Mouse (Mus musculus): ENCODE measurements at regions not wholly inside any gene's neighbourhood (a gene's known extent, or its start where the extent isn't known, plus 50 kb on each side); places are given as distances from the start of the nearest gene placed in this dataset.
A peak's percentile ranks its signal among the peaks of the same experiment; 100 is the strongest.

DNA sequence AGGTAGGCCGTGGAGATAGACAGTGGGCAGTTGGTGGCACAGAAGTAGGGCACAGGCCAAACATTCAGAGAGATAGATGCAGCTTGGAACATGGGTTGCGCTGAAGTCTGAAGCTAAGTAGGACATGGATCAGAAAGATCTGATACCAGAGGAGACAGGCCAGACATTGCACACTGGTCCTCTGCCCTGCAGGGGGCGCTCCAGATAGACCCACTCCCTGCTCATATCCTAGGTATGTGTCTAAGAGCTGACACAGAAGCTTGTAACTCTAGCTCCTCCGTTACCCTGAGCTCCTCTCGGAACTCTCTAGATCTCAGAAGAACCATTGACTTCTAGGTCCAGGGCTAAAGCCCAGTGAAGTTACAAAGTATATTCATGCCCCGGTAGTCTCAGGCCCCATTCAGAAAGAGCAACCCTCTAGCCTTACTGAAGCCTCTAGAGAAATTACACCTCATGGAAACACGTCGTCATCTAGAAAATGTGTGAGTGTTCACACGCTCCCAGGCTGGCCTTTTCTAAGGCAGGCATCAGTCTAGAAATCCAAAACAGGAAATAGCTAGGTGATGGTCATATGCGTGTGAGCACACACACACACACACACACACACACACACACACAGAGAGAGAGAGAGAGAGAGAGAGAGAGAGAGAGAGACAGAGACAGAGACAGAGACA is 87.8 kb upstream of the Tank start:
- no peak overlapping the region for H3K27ac ChIP-seq
- H3K79me2 ChIP-seq (replicated peaks; ENCODE audit: control insufficient read depth, insufficient read depth, low read length): no peaks in the 10 kb centered on the region
- DNase-seq: no peak
- peaks cover 1% of the 10 kb centered on the region; the same call in 1 of the 2 replicates for H3K4me1 ChIP-seq (ENCODE audit: control insufficient read depth, insufficient read depth, low read length)
- H3K9ac ChIP-seq (ENCODE audit: low read depth, low read length): no peak overlapping the region
- no peak for TF ChIP-seq EP300 (IDR thresholded peaks at IDR 0.05; ENCODE audit: insufficient read depth, low read depth, low read length)
- 0 out of 2 replicates have a peak, but pooled peaks have one; percentile 4 for TF ChIP-seq CTCF (IDR thresholded peaks at IDR 0.05)
- no peak for TF ChIP-seq POLR2A (IDR thresholded peaks at IDR 0.05; ENCODE audit: insufficient read depth, low read depth, low read length)
- 70% methylated on average over 10 of the region's 10 CpGs for WGBS
- H3K27me3 ChIP-seq (ENCODE audit: control insufficient read depth, insufficient read depth, low read length): no peaks in the 10 kb centered on the region
- H3K4me3 ChIP-seq: no peak overlapping the region
- intact Hi-C loops (cut with DNase I): loop anchor here (10.0 kb wide), 1 partner anchor 474 kb away; no protein-coding TSS in a partner anchor
- H3K36me3 ChIP-seq (ENCODE audit: control insufficient read depth, insufficient read depth, low read length): no peaks in the 10 kb centered on the region

DNA sequence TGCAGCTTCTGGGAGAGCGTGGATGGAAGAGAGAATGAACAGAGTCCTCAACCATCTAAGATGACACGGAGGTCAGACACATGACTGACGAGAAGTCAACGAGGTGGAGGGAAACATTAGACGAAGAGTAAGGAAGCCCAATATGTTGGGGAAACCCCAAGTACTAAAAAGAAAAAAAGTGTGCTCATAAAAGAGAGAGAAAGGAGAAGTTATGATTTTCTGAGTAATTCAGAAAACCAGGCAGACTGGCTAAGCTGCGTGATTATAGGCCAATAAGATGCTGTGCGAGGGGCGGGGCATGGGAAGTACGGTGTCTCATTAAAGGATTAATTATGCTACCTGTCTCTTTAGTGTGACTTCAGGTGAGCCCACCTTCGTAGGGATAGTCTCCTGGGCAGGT is 88.6 kb upstream of the Tank start:
- DNase-seq: no peak
- Histone ChIP-seq H3K79me2 (replicated peaks; ENCODE audit: control insufficient read depth, insufficient read depth, low read length) (no peaks in the 10 kb centered on the region), H3K27ac (no peak overlapping the region), H3K9ac (ENCODE audit: low read depth, low read length) (no peak overlapping the region), H3K4me3 (no peak overlapping the region), H3K27me3 (ENCODE audit: control insufficient read depth, insufficient read depth, low read length) (no peaks in the 10 kb centered on the region), H3K36me3 (ENCODE audit: control insufficient read depth, insufficient read depth, low read length) (no peaks in the 10 kb centered on the region), H3K4me1 (ENCODE audit: control insufficient read depth, insufficient read depth, low read length) (peaks cover 1% of the 10 kb centered on the region; the same call in 1 of the 2 replicates)
- TF ChIP-seq POLR2A (IDR thresholded peaks at IDR 0.05; ENCODE audit: insufficient read depth, low read depth, low read length) (no peak), CTCF (IDR thresholded peaks at IDR 0.05) (no peak), EP300 (IDR thresholded peaks at IDR 0.05; ENCODE audit: insufficient read depth, low read depth, low read length) (no peak)
- 89% methylated on average over 10 of the region's 10 CpGs for WGBS
- intact Hi-C loops (cut with DNase I): loop anchor here (10.0 kb wide), 1 partner anchor 475 kb away; no protein-coding TSS in a partner anchor

DNA sequence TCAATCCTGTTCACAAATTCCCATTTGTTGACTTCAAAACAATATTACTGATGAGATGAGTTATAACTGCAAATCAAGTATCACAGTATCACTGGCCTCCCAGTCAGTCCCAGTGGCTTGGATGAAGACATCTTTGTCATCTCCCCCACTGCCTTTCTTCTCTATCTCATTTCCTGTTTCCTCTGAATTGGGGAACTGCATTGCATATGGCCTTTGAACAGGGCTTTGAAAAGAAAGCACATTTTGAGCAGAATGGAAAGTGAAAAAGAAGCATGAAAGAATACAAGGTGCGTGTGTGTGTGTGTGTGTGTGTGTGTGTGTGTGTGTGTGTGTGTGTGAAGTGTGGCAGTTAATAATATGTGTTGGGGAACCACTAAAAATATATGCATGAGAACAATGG is 94.6 kb upstream of the Tank start:
- Histone ChIP-seq H3K79me2 (replicated peaks; ENCODE audit: control insufficient read depth, insufficient read depth, low read length) (no peaks in the 10 kb centered on the region), H3K27me3 (ENCODE audit: control insufficient read depth, insufficient read depth, low read length) (no peaks in the 10 kb centered on the region), H3K27ac (no peak overlapping the region), H3K9ac (ENCODE audit: low read depth, low read length) (no peak overlapping the region), H3K4me3 (no peak overlapping the region), H3K4me1 (ENCODE audit: control insufficient read depth, insufficient read depth, low read length) (no peaks in the 10 kb centered on the region), H3K36me3 (ENCODE audit: control insufficient read depth, insufficient read depth, low read length) (no peaks in the 10 kb centered on the region)
- WGBS: 89% methylated on average over 1 of the region's 1 CpGs
- intact Hi-C loops (cut with DNase I): no loop called here
- TF ChIP-seq POLR2A (IDR thresholded peaks at IDR 0.05; ENCODE audit: insufficient read depth, low read depth, low read length): no peak
- no peak for TF ChIP-seq EP300 (IDR thresholded peaks at IDR 0.05; ENCODE audit: insufficient read depth, low read depth, low read length)
- no peak for TF ChIP-seq CTCF (IDR thresholded peaks at IDR 0.05)
- no peak for DNase-seq

DNA sequence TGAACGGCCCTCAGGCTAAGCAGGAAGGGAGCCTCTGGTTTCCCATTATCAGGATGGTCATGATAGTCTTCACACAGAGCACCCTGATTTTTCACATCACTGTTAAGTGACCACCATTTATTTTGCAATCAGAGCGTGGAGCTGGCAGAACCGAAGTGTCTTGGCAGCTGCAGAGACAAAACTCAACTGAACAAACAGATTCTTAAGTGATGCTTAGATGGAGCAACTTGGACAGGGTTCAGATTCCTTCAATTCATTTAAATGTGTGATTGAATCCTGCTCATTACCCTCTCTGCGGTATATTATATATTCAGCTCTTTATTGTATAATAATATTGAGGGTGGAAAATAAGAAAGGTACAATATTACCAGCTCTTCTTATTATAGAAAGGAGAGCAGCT is 101.7 kb upstream of the Tank start:
- Histone ChIP-seq H3K4me1 (ENCODE audit: control insufficient read depth, insufficient read depth, low read length) (no peaks in the 10 kb centered on the region), H3K27ac (no peak overlapping the region), H3K27me3 (ENCODE audit: control insufficient read depth, insufficient read depth, low read length) (no peaks in the 10 kb centered on the region), H3K4me3 (no peak overlapping the region), H3K36me3 (ENCODE audit: control insufficient read depth, insufficient read depth, low read length) (no peaks in the 10 kb centered on the region), H3K79me2 (replicated peaks; ENCODE audit: control insufficient read depth, insufficient read depth, low read length) (no peaks in the 10 kb centered on the region), H3K9ac (ENCODE audit: low read depth, low read length) (no peak overlapping the region)
- intact Hi-C loops (cut with DNase I): no loop called here
- 84% methylated on average over 4 of the region's 4 CpGs for WGBS
- no peak for DNase-seq
- no peak for TF ChIP-seq POLR2A (IDR thresholded peaks at IDR 0.05; ENCODE audit: insufficient read depth, low read depth, low read length)
- TF ChIP-seq CTCF (IDR thresholded peaks at IDR 0.05): no peak

DNA sequence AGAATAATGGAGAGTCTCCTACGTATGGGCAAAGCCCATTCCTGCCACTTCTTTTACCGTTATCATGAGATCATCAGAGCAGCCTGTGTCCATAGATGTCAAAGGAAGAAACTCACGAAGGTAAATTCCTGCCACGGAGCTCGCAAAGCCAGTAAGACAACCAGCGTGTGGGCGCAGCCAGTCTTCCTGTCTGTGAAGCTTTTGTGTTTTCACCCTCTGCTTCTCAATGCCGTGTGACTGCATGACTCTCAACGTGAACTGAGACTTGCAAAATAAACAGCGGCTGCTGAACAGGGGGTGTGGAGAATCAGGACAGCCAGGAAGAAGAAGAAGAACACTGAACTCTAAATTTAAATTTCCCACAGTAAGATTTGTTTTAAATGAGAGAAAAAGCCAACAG is 103.8 kb upstream of the Tank start:
- no peak for DNase-seq
- H3K36me3 ChIP-seq (ENCODE audit: control insufficient read depth, insufficient read depth, low read length): no peaks in the 10 kb centered on the region
- no peak overlapping the region for H3K4me3 ChIP-seq
- H3K4me1 ChIP-seq (ENCODE audit: control insufficient read depth, insufficient read depth, low read length): no peaks in the 10 kb centered on the region
- no peak overlapping the region for H3K27ac ChIP-seq
- TF ChIP-seq EP300 (IDR thresholded peaks at IDR 0.05; ENCODE audit: insufficient read depth, low read depth, low read length) (no peak), CTCF (IDR thresholded peaks at IDR 0.05) (no peak), POLR2A (IDR thresholded peaks at IDR 0.05; ENCODE audit: insufficient read depth, low read depth, low read length) (no peak)
- intact Hi-C loops (cut with DNase I): no loop called here
- no peak overlapping the region for H3K9ac ChIP-seq (ENCODE audit: low read depth, low read length)
- WGBS: 55% methylated on average over 10 of the region's 10 CpGs
- H3K27me3 ChIP-seq (ENCODE audit: control insufficient read depth, insufficient read depth, low read length): no peaks in the 10 kb centered on the region
- no peaks in the 10 kb centered on the region for H3K79me2 ChIP-seq (replicated peaks; ENCODE audit: control insufficient read depth, insufficient read depth, low read length)

DNA sequence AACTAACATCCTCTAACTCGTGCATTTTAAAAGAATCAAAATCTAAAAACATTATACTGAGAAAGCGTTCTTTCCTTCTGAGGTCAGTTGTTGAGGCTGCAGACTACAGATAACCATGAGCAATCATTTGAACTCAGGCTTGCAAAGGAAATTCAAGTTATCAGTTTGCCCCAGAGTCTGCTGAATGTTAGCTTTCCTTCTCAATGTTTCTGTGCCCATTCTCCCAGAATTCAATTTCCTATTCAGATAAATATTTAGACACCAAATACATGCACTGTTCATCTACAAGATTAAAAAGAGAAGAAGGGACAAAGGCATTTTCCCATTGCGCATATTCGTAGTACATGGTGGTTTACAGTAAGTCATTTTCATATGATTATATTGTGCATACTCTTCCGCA is 107.9 kb upstream of the Tank start:
- H3K4me3 ChIP-seq: no peak overlapping the region
- no peak for DNase-seq
- no peak overlapping the region for H3K9ac ChIP-seq (ENCODE audit: low read depth, low read length)
- H3K79me2 ChIP-seq (replicated peaks; ENCODE audit: control insufficient read depth, insufficient read depth, low read length): no peaks in the 10 kb centered on the region
- H3K27me3 ChIP-seq (ENCODE audit: control insufficient read depth, insufficient read depth, low read length): no peaks in the 10 kb centered on the region
- H3K27ac ChIP-seq: no peak overlapping the region
- WGBS: 52% methylated on average over 5 of the region's 5 CpGs
- H3K4me1 ChIP-seq (ENCODE audit: control insufficient read depth, insufficient read depth, low read length): no peaks in the 10 kb centered on the region
- TF ChIP-seq EP300 (IDR thresholded peaks at IDR 0.05; ENCODE audit: insufficient read depth, low read depth, low read length): no peak
- no peak for TF ChIP-seq CTCF (IDR thresholded peaks at IDR 0.05)
- no peak for TF ChIP-seq POLR2A (IDR thresholded peaks at IDR 0.05; ENCODE audit: insufficient read depth, low read depth, low read length)
- intact Hi-C loops (cut with DNase I): no loop called here
- no peaks in the 10 kb centered on the region for H3K36me3 ChIP-seq (ENCODE audit: control insufficient read depth, insufficient read depth, low read length)

Data from heart, adult 2 months (tissue).